Mouse (Mus musculus): ENCODE data around the gene Ucp3. TPM values are rescaled to one million over a fixed set of nuclear protein-coding genes. Genes with fewer than 3 reads are reported as not detected.

Gene Ucp3
- total RNA-seq, 2 experiments from 2014 or later = 0.28 TPM; not detected in 1

DNA sequence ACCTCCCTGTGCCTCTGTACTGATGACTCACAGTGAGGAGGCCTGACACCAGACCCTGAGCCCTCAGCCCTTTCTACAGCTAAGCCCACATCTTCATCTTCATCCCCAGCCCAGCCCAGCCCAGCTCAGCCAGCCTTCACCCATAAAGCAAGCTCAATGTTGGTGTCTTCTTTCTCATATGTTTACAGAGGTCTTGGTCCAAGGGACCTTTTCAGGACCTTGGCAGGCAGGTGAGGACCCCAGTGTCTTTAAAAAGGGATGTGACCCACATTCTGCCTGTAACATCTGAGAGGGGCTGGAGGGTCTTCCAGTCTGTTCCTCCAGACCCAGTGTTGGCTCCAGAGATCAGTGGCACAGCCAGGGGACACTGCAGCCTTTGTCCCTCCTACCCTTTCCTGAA lies 26.7 kb downstream of the Ucp3 start:
- intact Hi-C loops (cut with DNase I) = no loop called here

DNA sequence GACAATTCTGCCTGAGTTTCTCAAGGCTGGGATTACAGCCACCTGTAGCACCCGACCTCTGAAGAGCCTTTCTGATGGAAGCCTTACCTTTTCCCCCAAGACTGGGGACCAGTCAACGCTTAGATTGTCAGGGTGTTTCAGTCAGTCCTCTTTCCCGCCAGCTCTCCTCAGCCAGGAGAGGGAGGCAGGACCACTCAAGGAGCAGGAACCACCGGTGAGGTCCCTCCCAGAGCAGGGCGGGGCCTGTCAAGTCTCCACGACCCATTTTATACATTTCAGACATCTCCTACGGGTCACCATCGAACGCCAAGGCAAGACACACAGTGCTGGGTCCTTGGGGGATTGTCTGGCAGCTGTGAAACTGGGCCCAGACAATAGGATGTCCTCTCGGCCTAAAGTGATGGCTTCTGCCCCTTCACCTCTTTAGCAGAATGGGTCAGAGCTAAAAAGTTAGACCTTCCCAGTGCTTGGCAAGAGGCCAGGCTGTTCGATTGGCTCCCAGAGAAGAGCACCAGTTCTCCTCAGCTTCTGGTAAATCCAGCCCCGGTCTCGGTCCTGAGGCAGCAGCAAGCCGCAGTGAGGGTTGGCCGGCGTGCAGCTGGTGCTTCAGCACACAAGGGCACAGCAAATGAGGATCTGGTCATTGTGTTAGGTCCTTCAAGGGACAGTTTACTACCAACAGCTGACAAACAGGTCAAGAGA lies 27.6 kb downstream of the Ucp3 start:
- intact Hi-C loops (cut with DNase I) = no loop called here
- DNase-seq = no peak

More for the DNA sequence above, 26.7 kb downstream of the Ucp3 start:
- no peak for DNase-seq

DNA sequence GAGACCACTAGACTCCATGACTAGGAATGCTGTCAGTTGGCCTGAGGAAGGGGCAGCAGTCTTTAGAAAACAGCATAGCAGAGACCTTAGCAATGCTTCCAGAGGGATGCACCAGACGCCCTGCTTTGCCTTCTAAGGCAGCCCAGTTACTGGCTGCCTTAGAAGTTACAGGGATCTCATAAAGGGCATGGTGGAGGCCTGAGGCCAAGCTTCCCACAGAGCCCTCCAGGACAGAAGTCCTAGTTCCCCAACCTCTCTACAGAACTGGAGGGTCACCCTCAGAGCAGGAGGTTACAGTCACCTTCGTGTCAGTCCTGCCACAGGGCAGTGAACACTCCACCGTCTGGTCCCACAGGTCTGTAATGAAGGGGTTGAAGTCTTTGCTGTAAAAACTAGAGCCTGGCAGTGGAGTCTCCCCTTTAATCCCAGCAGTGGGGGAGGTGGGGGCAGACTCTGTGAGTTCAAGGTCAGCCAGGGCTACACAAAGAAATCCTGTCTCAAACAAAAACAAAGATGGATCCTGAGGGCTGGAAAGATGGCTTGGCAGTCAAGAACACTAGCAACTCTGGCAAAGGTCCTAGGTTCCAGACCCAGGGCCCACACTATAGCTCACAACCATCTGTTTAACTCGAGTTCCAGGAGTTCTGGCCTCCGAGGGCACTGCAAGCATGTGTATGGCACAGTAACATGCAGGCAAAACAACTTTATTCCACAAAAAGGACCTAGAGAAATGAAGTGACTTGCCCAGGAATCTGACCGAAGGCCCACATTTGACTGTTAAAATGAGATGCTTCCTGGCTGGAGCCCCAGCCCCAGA lies 28.4 kb downstream of the Ucp3 start:
- no peak for DNase-seq
- intact Hi-C loops (cut with DNase I) = no loop called here

DNA sequence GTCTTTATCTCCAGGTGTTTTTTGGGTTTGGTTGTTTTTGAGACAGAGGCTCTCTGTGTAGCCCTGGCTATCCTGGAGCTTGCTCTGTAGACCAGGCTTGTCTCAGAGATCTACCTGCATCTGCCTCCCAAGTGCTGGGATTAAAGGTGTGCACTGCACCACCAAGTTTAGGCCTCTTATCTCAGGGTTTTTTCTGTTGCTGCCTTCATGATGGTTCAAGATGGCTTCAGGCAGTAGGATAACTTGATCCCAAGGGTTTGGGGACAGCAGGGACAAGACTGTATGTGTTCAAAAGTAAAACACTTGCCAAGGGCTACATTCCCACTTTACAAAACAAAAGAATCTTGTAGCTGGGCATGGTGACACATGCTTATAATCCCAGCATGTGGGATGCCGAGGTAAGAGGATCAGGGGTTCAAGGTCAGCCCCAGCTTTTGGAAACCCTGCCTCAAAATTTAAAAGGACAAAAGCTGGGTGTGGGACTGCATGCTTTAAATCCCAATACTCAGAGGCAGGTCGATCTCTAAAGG lies 29.1 kb downstream of the Ucp3 start:
- intact Hi-C loops (cut with DNase I) = no loop called here
- DNase-seq = no peak

DNA sequence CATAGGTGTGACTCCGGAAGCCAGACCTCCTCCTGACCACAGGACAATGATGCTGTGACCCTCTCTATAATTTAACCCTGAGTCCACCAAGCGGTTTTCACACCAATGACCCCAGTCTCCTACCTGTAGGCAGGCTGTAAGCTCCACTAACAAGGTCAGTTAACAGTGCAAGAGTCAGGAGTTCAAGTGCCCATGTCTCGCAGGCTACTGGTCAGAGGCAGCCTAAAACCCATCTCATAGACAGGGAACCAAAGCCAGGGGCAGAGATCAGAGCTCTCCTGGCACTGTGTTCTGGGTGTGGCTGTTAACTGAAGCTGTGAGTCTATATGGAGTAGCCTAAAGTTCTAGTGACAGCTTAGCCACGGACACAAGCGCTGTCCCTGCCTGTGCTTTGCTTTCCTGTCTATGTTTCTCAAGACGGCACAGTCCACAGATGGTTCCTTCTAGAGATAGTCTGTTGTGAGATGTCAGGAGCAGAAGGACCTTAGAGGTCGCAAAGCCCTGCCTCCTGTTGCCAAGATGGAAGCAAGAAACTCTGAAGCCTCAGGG lies 29.7 kb downstream of the Ucp3 start:
- no peak for DNase-seq
- intact Hi-C loops (cut with DNase I) = no loop called here

DNA sequence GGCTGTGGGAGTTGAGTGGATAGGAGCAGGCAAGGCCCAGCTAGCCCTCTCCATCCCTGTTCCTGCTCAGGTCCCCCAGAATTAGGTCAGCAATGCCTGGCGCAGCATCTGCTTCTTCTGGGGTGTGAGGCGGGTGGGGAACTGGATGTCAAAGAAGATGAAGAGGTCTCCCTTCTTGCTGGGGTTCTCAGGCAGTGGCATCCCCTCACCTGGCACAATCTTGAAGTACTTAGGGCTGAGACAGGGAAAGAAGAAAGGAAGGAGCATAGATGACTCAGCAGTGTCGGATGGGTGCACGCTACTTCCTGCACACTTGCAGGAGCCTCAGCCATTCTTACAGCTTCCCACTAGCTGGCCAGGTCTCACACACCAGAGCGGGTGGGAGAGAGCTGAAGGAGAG lies 30.3 kb downstream of the Ucp3 start:
- intact Hi-C loops (cut with DNase I) = no loop called here
- no peak for DNase-seq

DNA sequence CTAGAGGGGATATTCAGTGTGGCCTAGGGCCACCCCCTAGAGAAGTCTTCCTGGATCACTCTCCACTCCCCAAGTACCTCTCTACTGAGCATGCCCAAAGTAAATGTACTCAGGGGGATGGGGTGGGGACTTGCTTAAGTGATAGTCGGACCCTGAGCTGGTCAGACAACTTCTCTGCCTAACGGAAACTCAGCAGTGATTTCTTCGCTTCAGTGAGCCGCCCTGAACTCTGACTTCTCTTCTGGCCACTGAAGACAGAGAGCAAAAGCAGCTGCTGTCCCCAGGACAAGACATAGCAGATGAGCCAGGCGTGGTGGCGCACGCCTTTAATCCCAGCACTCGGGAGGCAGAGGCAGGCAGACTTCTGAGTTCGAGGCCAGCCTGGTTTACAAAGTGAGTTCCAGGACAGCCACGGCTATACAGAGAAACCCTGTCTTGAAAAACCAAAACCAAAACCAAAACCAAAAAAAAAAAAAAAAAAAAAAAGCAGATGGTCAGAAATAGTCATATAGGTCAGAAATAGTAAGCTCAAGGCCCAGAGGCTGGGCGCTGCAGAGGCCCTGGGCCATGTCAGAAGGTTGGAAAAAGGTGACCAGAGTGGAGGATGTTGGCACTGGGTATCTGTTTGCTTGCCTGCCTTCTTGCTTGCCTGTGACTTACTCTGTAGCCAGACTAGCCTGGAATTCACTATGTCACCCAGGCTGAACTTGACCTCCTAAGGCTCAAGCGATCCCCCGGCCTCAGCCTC lies 32.1 kb downstream of the Ucp3 start:
- intact Hi-C loops (cut with DNase I) = no loop called here
- no peak for DNase-seq

DNA sequence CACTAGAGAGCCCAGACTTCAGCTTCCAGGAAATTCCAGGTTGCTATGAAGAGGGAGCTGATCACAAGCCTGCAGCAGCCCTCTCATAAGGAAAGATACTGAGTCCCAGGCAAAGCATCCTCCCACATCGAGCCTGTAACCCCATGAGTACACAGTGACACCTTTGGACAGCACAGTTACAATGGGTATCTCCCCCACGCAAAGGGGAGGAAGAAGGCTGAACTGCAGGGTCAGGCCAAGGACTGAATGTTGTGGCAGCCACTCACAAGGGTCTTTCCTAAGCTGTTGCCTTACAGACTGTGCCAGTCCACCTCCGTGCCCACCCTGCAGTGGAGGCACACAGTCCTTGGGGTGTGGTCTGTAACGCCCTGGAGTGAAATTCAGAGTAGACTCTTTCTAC lies 33.7 kb downstream of the Ucp3 start:
- DNase-seq = no peak
- intact Hi-C loops (cut with DNase I) = no loop called here

DNA sequence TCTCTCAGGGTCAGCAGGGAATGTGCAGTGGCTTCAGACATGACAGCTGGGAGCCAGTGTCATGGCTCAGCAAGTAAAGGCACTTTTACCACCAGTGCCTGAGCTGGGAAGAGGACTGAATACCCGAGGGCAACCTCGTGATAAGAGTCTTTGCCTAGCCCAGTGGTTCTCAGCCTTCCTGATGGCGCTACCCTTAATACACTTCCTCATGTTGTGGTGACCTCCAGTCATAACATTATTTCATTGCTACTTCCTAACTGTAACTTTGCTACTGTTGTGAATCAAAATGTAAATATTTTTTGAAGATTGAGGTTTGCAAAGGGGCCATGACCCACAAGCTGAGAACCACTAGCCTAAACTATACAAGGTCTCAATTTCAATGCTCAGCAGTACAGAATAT lies 35.9 kb downstream of the Ucp3 start:
- DNase-seq = no peak
- intact Hi-C loops (cut with DNase I) = no loop called here

DNA sequence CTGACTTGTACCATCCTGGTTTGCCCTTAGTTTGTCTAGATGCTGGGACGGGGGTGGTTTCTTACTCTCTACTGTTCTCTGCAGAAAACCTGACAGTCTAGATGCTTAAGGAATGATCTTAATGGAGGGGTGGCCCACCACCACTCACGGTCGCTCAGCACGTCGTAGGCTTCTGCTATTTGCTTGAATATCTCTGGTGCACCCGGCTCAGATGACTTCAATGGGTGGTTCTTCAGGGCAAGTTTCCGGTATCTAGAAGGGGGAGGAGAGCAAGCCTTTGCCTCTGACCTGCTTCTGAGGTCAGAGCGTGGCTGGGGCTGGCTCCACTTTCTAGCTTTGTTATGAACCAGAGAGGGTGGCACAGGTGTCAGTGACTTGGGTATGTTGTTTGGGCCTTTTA lies 38.8 kb downstream of the Ucp3 start:
- intact Hi-C loops (cut with DNase I) = no loop called here
- no peak for DNase-seq

DNA sequence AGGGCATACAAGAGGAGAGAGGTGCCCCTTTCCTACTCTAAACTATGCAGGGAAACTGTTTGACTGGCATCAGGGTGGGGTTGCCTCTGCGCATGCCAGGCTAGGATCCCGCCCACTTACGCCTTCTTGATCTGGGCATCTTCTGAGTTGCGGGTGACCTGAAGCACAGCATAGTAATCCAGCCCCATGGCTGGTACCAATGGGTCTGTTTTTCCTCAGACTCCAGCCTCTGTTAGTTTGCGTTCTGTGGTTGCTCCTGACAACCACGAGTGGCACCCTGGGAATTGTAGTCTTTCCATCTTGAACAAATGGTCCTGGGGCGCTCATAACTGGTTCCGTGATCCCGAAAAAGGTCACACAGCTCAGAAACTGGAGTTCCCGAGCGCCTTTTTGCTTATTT lies 41.8 kb downstream of the Ucp3 start, which contains the start of gene Dnajb13:
Gene Dnajb13 (minus strand): TSS at position 388 of the 400 bp plus-strand sequence.
- intact Hi-C loops (cut with DNase I) = no loop called here
- DNase-seq = no peak

DNA sequence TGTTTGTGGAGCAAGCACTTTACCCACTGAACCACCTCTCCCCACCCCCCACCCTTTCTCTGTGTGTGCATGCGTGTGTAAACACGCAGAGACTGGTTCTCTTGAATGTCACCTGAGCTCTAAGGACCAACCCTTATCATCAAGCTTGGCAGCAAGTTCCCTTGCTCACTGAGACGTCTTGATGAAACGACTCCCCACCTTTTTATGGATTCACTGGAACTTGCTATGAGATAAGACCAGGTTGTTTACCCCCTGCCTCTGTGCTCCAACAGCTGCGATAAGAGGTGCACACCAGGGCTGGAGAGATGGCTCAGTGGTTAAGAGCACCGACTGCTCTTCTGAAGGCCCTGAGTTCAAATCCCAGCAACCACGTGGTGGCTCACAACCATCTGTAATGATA lies 47.4 kb downstream of the Ucp3 start:
- intact Hi-C loops (cut with DNase I) = loop anchor here (10.0 kb wide), 2 partner anchors 145 to 345 kb away; partner anchors contain the start of genes Plekhb1 and Relt
- no peak for DNase-seq

DNA sequence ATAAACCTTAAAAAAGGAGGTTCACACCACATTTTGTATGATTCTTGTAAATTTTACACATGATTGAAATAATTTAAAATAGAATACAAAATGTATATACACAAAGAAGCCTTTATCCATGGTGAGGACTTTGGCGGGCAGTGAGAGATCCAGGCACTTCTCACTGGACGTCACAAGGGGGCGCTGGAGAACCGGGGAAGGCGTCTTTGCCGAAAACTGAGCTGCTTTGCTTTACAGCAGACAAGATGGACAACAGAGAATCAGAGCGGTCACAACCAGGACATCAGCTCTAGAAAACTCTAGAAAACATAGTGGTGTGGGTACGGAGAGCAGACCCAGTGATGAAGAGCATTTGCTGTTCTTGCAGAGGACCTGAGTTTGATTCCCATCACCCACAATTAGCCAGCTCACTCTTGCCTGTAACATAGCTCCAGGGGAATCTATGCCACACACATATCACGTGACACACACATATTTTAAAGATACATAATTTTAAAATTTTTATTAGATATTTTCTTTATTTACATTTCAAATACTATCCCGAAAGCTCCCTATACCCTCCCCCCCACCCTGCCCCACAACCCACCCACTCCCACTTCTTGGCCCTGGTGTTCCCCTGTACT lies 48.0 kb downstream of the Ucp3 start:
- DNase-seq = peak; percentile 83
- intact Hi-C loops (cut with DNase I) = loop anchor here (10.0 kb wide), 2 partner anchors 144 to 344 kb away; partner anchors contain the start of genes Plekhb1 and Relt

DNA sequence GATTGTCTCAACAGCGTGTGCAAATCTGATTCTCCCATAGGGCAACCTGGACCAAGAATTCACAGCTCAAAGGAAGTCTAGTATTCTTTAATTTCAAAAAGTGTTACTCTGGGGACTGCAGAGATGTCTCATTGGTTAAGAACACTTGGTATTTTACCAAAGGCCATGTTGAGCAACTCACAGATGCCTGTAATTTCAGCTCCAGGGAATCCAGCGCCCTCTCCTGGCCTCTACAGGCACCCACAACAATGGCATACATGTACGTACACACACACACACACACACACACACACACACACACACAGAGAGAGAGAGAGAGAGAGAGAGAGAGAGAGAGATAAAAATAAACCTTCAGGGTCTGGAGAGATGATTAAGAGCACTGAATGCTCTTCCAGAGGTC lies 49.4 kb downstream of the Ucp3 start:
- intact Hi-C loops (cut with DNase I) = loop anchor here (10.0 kb wide), 2 partner anchors 143 to 343 kb away; partner anchors contain the start of genes Plekhb1 and Relt
- DNase-seq = no peak

DNA sequence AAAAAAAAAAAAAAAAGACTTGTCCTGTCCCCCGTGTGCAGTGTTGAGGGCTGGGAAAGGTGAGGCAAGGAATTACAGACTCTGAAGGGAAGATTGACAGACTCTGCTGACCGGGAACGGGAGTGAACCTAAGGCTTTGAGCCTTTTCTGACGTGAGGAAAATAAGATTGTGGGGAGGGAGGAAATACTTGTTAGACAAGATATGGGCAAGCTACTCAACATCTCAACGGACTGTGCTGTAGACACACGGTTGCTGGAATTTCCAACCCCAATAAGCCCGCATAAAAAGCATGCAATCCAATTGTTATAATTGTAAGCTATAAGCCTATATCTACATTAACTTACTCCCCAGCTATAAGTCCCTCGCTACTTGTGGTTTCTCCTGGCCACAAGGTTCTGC lies 51.9 kb downstream of the Ucp3 start:
- DNase-seq = no peak
- intact Hi-C loops (cut with DNase I) = loop anchor here (10.0 kb wide), 2 partner anchors 140 to 340 kb away; partner anchors contain the start of genes Plekhb1 and Relt

DNA sequence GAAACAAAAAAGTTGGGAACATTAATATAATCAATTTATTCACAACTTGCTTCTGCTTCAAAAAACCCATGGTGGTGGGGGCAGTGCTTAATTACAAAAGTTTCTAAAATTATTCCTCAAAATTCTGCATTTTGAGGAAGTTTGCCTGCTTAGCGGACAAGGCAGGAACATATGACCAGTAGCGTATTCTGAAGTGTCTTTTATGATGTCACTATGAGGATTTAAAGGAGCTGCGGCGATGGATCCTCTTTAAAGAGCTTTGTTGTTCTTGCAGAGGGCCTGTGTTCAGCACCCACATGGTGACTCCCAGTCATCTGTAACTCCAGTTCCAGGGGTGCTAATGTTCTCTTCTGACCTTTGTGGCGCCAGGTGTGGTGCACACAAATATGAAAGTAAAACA lies 58.0 kb downstream of the Ucp3 start:
- DNase-seq = no peak
- intact Hi-C loops (cut with DNase I) = no loop called here

DNA sequence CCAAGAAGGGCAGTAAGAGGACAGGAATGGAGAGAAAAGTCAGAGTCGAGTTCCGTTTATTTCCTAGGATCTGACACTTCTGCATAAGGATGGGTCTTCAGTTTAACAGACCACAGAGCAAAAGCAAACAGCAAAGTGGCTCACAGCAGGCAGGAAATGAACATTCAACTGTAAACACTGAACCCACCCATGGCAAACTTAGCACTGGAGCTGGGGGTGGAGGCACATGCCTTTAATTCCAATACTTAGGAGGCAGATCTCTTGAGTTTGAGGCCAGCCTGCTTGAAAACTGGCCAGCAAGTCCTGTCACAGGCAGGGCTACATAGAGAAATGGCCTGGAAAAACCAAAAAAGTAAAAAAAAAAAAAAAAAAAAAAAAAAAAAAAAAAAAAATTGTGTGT lies 60.7 kb downstream of the Ucp3 start:
- intact Hi-C loops (cut with DNase I) = no loop called here
- DNase-seq = no peak

DNA sequence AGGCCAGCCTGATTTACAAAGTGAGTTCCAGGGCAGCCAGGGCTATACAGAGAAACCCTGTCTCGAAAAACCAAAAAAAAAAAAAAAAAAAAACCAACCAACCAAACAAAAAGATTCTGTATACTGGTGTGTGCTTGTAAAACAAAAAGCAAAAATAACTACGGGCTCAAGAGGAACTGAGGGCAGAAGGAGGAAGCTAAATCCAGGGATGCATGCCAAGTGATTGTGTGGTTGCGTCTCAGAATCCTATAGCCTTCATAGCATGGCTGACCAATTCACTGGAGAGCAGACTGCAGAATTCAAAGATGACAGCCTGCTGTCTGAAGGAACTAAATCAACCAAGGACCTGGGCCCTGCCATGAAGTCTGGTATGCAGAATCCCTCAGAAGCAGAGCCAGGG lies 61.4 kb downstream of the Ucp3 start:
- DNase-seq = no peak
- intact Hi-C loops (cut with DNase I) = no loop called here

DNA sequence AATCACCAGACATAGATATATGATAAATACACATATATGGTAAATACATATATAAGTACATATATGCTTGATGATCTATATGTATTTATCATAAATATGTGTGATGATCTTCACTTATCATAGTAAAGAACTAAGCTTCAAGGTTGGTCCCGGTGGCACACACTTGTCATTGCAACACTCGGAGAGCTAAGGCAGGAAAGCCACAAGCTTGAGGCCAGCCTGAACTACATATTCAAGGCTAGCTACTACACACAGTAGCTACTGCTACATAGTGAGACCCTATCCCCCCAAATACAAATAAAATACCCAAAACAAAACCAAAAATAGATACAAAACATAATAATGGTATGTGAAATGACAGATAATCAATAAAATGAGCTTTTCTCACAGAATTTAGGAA lies 63.0 kb downstream of the Ucp3 start:
- no peak for DNase-seq
- intact Hi-C loops (cut with DNase I) = no loop called here
